Mouse (Mus musculus): ENCODE measurements at regions not wholly inside any gene's neighbourhood (a gene's known extent, or its start where the extent isn't known, plus 50 kb on each side); places are given as distances from the start of the nearest gene placed in this dataset.

DNA sequence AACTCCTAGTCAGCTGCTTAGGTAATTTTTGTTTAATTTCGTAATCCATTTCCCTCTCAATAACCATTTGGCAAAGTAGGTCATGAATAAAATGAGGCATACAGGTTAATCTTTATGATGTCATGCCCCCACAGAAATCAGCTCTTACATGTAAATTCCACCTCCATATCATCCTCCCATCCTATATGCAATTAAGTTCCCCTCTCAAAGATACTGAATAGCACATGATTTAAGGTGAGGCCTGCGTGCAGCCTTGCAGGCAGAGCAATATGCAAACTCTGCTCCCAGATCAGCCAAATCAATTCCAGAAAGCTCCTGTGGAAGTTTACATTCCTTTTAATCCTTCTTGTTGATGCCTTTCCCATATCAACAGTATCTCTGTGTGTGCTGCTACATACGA is 610.3 kb downstream of the Efnb2 start:
- Histone ChIP-seq H3K27ac (replicated peaks; ENCODE audit: low read depth, low read length) (no peak overlapping the region), H3K36me3 (ENCODE audit: control insufficient read depth, insufficient read depth, low read length) (no peaks in the 10 kb centered on the region), H3K4me1 (ENCODE audit: control insufficient read depth, insufficient read depth, low read length) (no peaks in the 10 kb centered on the region), H3K4me2 (ENCODE audit: low read length) (no peak overlapping the region), H3K27me3 (ENCODE audit: control insufficient read depth, insufficient read depth, low read length) (no peaks in the 10 kb centered on the region), H3K4me3 (replicated peaks; ENCODE audit: low read depth, low read length) (no peak overlapping the region), H3K9me3 (ENCODE audit: control insufficient read depth, low read length) (no peaks in the 10 kb centered on the region), H3K9ac (replicated peaks; ENCODE audit: low read length) (no peak overlapping the region)
- ATAC-seq (ENCODE audit: low FRiP score, low TSS enrichment) (no peak), DNase-seq (no peak)
- 66% methylated on average over 3 of the region's 3 CpGs for WGBS

DNA sequence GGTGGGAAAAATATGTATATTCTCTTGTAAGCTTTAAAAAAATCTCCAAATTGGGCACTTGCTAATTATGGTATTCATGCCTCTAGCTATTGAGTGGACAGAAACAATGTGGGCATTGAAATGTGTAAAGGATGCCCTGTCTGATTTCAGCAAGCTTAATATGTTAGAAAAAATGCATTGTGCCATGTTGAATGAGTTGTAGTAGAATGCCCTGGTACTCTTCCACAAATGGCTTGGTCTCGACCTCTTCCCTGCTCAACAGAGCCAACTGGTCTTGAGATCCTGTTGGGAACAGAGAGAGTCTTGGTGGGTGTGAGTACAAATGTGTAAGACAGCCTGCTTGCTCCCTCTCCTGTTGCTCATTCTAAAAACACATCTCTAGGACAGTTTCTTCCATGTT is 616.1 kb downstream of the Efnb2 start:
- DNase-seq (no peak), ATAC-seq (ENCODE audit: low FRiP score, low TSS enrichment) (no peak)
- Histone ChIP-seq H3K36me3 (ENCODE audit: control insufficient read depth, insufficient read depth, low read length) (no peaks in the 10 kb centered on the region), H3K9ac (replicated peaks; ENCODE audit: low read length) (no peak overlapping the region), H3K9me3 (ENCODE audit: control insufficient read depth, low read length) (no peaks in the 10 kb centered on the region), H3K27ac (replicated peaks; ENCODE audit: low read depth, low read length) (no peak overlapping the region), H3K4me2 (ENCODE audit: low read length) (no peak overlapping the region), H3K27me3 (ENCODE audit: control insufficient read depth, insufficient read depth, low read length) (no peaks in the 10 kb centered on the region), H3K4me1 (ENCODE audit: control insufficient read depth, insufficient read depth, low read length) (no peaks in the 10 kb centered on the region), H3K4me3 (replicated peaks; ENCODE audit: low read depth, low read length) (no peak overlapping the region)
- WGBS: 29% methylated on average over 1 of the region's 1 CpGs

DNA sequence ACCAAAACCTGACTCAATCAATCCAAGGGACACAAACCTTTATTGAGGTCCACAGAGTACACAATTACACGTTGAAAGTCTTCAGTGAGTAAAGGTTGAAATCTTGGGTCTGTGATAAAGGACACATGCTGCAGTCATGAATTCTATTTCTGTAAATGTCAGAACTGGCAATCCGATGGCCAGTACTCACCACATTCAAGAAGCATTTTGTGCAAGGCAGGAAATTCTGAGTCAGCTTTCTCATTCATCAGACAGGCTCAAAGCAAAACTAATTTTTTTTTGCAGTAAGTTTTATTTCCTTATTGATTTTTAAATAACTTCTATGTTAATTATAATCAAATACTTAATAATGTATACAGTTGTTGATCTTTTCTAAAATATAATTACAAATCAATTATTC is 616.7 kb downstream of the Efnb2 start:
- no peaks in the 10 kb centered on the region for H3K9me3 ChIP-seq (ENCODE audit: control insufficient read depth, low read length)
- 88% methylated on average over 2 of the region's 2 CpGs for WGBS
- no peak for ATAC-seq (ENCODE audit: low FRiP score, low TSS enrichment)
- no peaks in the 10 kb centered on the region for H3K36me3 ChIP-seq (ENCODE audit: control insufficient read depth, insufficient read depth, low read length)
- no peak overlapping the region for H3K4me3 ChIP-seq (replicated peaks; ENCODE audit: low read depth, low read length)
- no peaks in the 10 kb centered on the region for H3K27me3 ChIP-seq (ENCODE audit: control insufficient read depth, insufficient read depth, low read length)
- no peak overlapping the region for H3K27ac ChIP-seq (replicated peaks; ENCODE audit: low read depth, low read length)
- no peak overlapping the region for H3K4me2 ChIP-seq (ENCODE audit: low read length)
- DNase-seq: no peak
- H3K9ac ChIP-seq (replicated peaks; ENCODE audit: low read length): no peak overlapping the region
- H3K4me1 ChIP-seq (ENCODE audit: control insufficient read depth, insufficient read depth, low read length): no peaks in the 10 kb centered on the region

DNA sequence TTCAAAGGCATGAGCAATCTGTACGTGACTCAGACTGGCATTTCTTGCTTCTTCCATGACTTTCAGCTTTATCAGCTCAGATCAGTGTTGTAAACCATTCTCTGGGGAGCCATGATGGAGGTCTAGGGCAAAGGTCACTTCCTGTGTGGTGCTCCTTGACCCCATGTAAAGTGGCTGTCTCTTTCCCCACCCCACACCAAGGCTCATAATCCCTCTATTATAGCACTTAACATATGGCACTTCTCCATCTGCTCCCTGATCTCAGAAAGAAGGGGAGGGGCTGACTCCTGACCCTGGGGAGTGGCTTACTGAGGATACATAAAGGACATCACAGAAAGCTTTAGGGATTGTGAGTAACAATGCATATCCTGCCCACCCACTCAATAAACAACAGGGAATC is 623.1 kb downstream of the Efnb2 start:
- DNase-seq (no peak), ATAC-seq (ENCODE audit: low FRiP score, low TSS enrichment) (no peak)
- H3K27me3 ChIP-seq (ENCODE audit: control insufficient read depth, insufficient read depth, low read length): no peaks in the 10 kb centered on the region
- no peak overlapping the region for H3K4me3 ChIP-seq (replicated peaks; ENCODE audit: low read depth, low read length)
- WGBS: 11% methylated on average over 1 of the region's 1 CpGs
- no peak overlapping the region for H3K4me2 ChIP-seq (ENCODE audit: low read length)
- no peak overlapping the region for H3K27ac ChIP-seq (replicated peaks; ENCODE audit: low read depth, low read length)
- H3K9ac ChIP-seq (replicated peaks; ENCODE audit: low read length): no peak overlapping the region
- no peaks in the 10 kb centered on the region for H3K4me1 ChIP-seq (ENCODE audit: control insufficient read depth, insufficient read depth, low read length)
- no peaks in the 10 kb centered on the region for H3K36me3 ChIP-seq (ENCODE audit: control insufficient read depth, insufficient read depth, low read length)
- no peaks in the 10 kb centered on the region for H3K9me3 ChIP-seq (ENCODE audit: control insufficient read depth, low read length)

DNA sequence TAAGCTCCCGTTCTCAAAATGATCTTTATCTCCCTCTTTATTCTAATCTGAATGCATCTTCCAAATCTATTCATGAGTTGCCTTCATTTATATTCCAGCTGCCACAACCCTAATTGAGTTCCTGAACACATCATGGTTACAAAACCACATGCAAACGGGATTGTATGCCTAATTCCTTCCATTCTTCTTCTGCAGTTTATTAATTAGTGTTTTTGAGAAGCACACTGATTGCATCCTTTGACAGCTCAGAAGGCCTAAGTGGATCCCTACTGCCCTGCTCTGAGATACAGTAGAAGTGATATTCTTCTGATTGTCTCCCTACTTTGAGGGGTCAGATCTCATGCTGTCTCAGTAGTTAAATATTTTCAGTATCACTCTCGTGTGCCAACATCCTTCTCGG is 649.9 kb downstream of the Efnb2 start:
- no peak overlapping the region for H3K27ac ChIP-seq (replicated peaks; ENCODE audit: low read depth, low read length)
- H3K36me3 ChIP-seq (ENCODE audit: control insufficient read depth, insufficient read depth, low read length): no peaks in the 10 kb centered on the region
- no peak for ATAC-seq (ENCODE audit: low FRiP score, low TSS enrichment)
- DNase-seq: no peak
- no peak overlapping the region for H3K4me3 ChIP-seq (replicated peaks; ENCODE audit: low read depth, low read length)
- 72% methylated on average over 4 of the region's 4 CpGs for WGBS
- H3K27me3 ChIP-seq (ENCODE audit: control insufficient read depth, insufficient read depth, low read length): no peaks in the 10 kb centered on the region
- H3K4me1 ChIP-seq (ENCODE audit: control insufficient read depth, insufficient read depth, low read length): no peaks in the 10 kb centered on the region
- no peak overlapping the region for H3K9ac ChIP-seq (replicated peaks; ENCODE audit: low read length)
- H3K9me3 ChIP-seq (ENCODE audit: control insufficient read depth, low read length): no peaks in the 10 kb centered on the region
- no peak overlapping the region for H3K4me2 ChIP-seq (ENCODE audit: low read length)

DNA sequence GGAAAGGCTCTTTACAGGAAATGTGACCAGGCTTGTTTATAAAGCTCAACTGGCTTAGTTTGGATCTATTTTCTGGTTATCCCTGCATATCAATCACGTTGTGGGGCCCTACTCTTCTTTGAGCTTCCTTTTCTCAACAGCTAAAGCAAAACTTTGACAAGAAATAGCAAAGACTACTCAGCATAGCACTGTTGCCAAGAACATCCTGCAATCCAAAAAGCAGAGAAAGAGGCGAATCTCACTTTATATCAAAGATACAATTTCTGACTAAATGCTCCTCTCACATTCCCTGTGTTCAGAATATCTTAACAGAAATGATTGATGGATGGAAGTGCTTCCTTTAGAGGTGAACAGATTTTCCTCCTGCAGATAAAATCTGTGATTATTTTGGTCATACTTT is 666.1 kb downstream of the Efnb2 start:
- Histone ChIP-seq H3K9ac (replicated peaks; ENCODE audit: low read length) (no peak overlapping the region), H3K4me3 (replicated peaks; ENCODE audit: low read depth, low read length) (no peak overlapping the region), H3K36me3 (ENCODE audit: control insufficient read depth, insufficient read depth, low read length) (no peaks in the 10 kb centered on the region), H3K9me3 (ENCODE audit: control insufficient read depth, low read length) (no peaks in the 10 kb centered on the region), H3K27me3 (ENCODE audit: control insufficient read depth, insufficient read depth, low read length) (no peaks in the 10 kb centered on the region), H3K4me2 (ENCODE audit: low read length) (no peak overlapping the region), H3K27ac (replicated peaks; ENCODE audit: low read depth, low read length) (no peak overlapping the region), H3K4me1 (ENCODE audit: control insufficient read depth, insufficient read depth, low read length) (no peaks in the 10 kb centered on the region)
- ATAC-seq (ENCODE audit: low FRiP score, low TSS enrichment) (no peak), DNase-seq (no peak)
- 66% methylated on average over 2 of the region's 2 CpGs for WGBS

DNA sequence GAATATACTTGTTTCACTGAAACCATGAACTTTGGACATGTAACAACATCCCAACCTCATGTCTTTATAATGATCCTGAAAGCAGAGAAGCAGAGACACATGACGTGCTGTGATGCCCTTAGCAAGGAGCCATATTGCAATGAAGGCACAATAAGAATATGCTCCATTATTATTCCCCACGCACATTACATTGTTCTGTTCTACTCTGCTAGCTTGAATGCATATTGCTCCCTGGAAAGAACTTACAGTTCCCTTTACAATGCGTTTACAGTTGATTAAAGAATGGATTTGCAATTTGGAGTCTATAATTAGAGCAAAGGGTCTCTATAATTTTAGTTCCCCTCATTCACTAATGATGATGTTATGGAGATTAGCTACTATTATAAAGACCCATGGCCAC is 672.2 kb downstream of the Efnb2 start:
- Histone ChIP-seq H3K9ac (replicated peaks; ENCODE audit: low read length) (no peak overlapping the region), H3K4me1 (ENCODE audit: control insufficient read depth, insufficient read depth, low read length) (no peaks in the 10 kb centered on the region), H3K4me2 (ENCODE audit: low read length) (no peak overlapping the region), H3K36me3 (ENCODE audit: control insufficient read depth, insufficient read depth, low read length) (no peaks in the 10 kb centered on the region), H3K27me3 (ENCODE audit: control insufficient read depth, insufficient read depth, low read length) (no peaks in the 10 kb centered on the region), H3K4me3 (replicated peaks; ENCODE audit: low read depth, low read length) (no peak overlapping the region), H3K9me3 (ENCODE audit: control insufficient read depth, low read length) (no peaks in the 10 kb centered on the region), H3K27ac (replicated peaks; ENCODE audit: low read depth, low read length) (no peak overlapping the region)
- WGBS: 81% methylated on average over 3 of the region's 3 CpGs
- DNase-seq (no peak), ATAC-seq (ENCODE audit: low FRiP score, low TSS enrichment) (no peak)

DNA sequence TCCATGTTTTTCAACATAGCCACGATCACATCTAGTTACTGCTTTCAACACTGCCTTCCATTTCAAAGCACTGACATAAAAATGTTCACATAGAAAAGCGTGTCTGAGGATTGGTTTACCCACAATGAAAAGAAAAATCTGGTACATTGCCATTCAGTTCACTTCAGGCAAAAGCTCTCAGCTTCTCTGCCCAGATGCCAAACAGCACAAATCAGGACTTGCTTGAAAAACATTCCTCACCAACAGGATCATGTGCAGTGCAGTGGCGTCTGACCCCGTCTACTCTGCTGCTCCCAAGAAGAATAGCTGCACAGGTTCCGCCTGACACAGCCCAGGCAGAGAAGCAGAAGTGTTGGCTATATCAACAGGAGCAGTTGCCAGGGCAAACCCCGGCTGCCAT is 684.0 kb downstream of the Efnb2 start:
- Histone ChIP-seq H3K9me3 (ENCODE audit: control insufficient read depth, low read length) (no peaks in the 10 kb centered on the region), H3K4me1 (ENCODE audit: control insufficient read depth, insufficient read depth, low read length) (no peaks in the 10 kb centered on the region), H3K4me2 (ENCODE audit: low read length) (no peak overlapping the region), H3K27ac (replicated peaks; ENCODE audit: low read depth, low read length) (no peak overlapping the region), H3K36me3 (ENCODE audit: control insufficient read depth, insufficient read depth, low read length) (no peaks in the 10 kb centered on the region), H3K9ac (replicated peaks; ENCODE audit: low read length) (no peak overlapping the region), H3K27me3 (ENCODE audit: control insufficient read depth, insufficient read depth, low read length) (no peaks in the 10 kb centered on the region), H3K4me3 (replicated peaks; ENCODE audit: low read depth, low read length) (no peak overlapping the region)
- no peak for ATAC-seq (ENCODE audit: low FRiP score, low TSS enrichment)
- DNase-seq: no peak
- 79% methylated on average over 6 of the region's 6 CpGs for WGBS

DNA sequence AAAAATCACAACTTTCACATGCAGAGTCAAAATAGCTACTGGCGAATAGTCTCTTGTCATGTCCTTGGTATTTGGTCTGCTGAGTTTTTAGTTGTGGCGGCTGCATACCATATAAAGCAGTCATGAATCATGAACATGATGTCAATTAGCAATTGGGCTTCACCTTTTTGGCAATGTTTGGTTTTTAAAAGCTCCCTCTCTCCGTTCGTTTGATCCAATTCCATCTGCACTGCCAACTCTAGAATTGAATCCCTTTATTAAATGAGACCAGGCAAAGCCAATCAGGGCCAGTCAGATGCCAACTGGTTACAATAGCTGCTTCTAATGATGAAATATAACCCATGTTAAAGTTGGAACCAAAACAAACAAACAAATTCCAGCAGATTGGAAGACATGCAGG is 687.3 kb downstream of the Efnb2 start:
- no peak overlapping the region for H3K4me3 ChIP-seq (replicated peaks; ENCODE audit: low read depth, low read length)
- H3K27ac ChIP-seq (replicated peaks; ENCODE audit: low read depth, low read length): no peak overlapping the region
- H3K4me1 ChIP-seq (ENCODE audit: control insufficient read depth, insufficient read depth, low read length): no peaks in the 10 kb centered on the region
- H3K9ac ChIP-seq (replicated peaks; ENCODE audit: low read length): no peak overlapping the region
- 94% methylated on average over 4 of the region's 4 CpGs for WGBS
- no peaks in the 10 kb centered on the region for H3K36me3 ChIP-seq (ENCODE audit: control insufficient read depth, insufficient read depth, low read length)
- ATAC-seq (ENCODE audit: low FRiP score, low TSS enrichment) (no peak), DNase-seq (no peak)
- no peaks in the 10 kb centered on the region for H3K27me3 ChIP-seq (ENCODE audit: control insufficient read depth, insufficient read depth, low read length)
- no peaks in the 10 kb centered on the region for H3K9me3 ChIP-seq (ENCODE audit: control insufficient read depth, low read length)
- no peak overlapping the region for H3K4me2 ChIP-seq (ENCODE audit: low read length)
